Mouse (Mus musculus): ENCODE measurements around the gene Sfxn4.
"Not testable (repeated sequence)": the region's sequence is repeated elsewhere in the genome, so short reads cannot be mapped to it uniquely, and the experiment has no call there.

Sfxn4 gene

DNA sequence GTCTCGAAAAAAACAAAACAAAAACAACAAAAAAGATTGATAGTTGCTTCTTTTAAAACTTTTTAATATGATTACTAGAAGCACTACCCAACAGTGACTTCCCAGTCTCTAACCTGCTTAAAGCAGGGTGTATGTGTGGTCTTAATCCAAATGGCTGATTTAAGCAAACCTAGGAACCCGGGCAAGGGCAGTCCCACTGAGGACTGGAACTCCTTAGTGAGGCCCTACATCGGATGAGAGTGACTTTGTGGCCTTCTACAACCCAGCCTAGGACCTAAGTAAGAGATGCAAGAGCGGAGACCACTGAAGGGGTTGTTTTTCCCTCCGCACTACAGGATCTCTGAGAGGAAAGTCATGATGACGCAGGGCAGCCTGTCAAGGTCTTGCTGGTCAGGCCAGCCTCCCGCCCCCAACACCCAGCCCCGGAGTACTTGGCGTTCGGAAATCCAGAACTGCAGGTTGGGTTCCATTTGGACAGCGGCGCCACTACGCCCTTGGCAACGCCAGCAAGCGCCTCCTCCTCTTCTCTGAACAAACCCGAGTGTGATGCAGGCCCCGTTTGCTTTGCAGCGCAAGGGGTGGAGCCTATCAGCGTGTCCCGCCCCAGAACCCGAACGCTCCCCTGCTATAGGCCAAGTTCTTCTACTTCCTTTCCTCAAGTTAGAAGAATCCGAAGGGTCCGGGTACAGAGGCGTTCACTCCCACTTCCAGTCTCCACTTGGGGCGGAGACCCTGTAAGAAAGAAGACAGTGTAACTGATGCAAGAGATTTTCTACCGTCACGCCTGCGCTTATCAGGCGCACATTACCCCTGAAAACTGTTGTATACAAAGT, at the start of gene Sfxn4:
Gene Sfxn4 (minus strand): TSS at position 612 of the 833 bp plus-strand sequence.
- DNase-seq (ENCODE audit: low spot score), result peak; percentile 84

DNA sequence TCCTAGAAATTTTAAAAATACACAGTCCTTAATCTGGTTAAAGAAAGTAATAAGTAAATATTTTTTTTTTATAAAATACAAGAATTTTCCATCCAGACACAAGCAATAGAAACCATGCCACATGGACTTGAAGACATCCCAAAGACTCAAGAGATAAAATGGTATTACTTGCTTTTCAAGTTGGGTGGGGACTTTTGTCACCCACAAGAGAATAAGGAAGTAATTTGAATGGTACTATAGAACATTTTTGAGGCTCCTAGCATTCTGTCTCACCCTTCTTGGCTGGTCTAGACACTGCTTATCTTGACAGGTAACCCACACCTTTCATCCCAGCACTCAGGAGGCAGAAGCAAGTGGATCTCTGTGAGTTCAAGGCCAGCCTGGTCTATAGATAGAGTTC, 49.0 kb upstream of the Sfxn4 start:
- DNase-seq (ENCODE audit: low spot score), result no peak

DNA sequence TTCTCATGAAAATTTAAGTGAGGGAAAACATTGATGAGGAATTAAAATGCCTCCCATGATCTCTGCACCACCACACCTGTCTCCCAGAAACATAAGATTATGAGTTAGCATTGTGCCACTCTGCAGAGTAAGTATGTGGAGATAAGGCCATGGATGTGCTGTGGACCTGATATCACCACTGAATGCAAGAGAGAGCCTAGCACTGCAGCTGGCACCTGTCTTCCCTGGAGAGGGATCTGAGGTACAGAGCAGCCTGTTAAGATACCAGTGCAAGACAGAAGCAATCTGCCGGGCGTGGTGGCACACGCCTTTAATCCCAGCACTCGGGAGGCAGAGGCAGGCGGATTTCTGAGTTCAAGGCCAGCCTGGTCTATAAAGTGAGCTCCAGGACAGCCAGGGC, 44.2 kb upstream of the Sfxn4 start:
- no peak for DNase-seq (ENCODE audit: low spot score)

DNA sequence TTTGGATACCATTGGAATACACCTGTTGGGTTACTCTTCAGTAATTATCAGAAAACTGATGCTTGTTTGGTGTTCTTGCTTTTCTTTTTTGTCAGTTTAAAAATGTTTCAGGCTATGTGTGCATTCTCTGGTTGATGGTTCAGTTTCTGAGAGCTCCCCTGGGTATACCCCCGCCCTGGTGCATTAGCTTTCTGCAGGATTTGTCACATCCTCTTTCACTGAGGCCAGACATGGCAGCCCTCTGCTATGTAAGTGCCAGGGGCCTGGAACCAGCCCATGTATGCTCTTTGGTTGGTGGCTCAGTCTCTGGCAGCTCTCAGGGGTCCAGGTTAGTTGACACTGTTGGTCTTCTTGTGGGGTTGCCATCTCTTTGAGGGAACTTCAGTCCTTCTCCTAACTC, 42.7 kb upstream of the Sfxn4 start:
- DNase-seq (ENCODE audit: low spot score), result no peak

DNA sequence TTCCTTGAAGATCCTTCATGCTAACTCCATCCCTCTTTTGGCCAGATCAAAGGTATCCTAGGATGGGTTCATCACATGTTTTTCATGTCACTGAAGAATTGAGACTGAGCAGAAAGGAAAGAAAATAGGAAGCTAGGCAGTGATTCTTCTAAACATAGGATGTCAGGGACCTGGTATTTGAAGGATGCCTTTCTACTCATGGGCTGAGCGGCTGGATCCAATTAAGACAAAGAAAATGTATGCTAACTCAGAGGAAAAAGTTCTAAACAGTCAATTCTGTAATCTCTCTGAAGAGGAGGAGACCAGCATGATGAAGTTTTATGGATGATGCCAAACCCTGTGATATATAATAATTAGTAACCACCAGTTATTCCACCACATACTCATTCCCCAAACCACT, 41.9 kb upstream of the Sfxn4 start:
- DNase-seq (ENCODE audit: low spot score), result no peak

GRCm38 (mm10) chr19:60895251-60895880, 34.1 kb upstream of the Sfxn4 start:
- DNase-seq (ENCODE audit: low spot score), result no peak

DNA sequence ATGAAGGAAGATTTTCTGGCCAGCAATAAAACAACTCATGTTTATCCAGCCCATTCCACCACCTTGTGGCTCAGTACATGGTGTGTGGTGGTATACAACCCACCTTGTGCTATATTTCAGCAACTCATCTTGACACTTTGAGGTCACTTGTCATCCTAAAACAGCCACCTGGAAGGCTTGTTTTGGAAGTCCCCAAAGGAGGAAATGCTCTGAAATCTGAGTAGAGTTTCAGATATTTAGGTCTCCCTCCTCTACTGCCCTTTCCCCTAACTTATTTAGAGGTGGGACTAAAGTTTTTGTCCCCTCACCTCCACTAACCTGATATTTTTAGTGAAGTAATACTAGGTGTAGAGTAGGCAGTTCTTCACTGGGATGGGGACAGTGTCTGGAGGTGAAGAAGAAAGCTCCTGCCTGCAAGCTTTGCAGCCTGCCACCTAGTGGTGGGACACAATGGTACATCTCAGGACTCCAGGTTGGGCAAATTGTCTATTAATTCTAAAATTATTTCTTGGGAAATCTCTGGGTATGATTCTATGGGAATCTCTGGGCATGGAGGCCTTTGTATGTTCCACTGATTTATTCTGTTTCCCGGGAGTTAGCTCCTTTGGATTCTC, 30.8 kb upstream of the Sfxn4 start:
- DNase-seq (ENCODE audit: low spot score), result peak; percentile 61

DNA sequence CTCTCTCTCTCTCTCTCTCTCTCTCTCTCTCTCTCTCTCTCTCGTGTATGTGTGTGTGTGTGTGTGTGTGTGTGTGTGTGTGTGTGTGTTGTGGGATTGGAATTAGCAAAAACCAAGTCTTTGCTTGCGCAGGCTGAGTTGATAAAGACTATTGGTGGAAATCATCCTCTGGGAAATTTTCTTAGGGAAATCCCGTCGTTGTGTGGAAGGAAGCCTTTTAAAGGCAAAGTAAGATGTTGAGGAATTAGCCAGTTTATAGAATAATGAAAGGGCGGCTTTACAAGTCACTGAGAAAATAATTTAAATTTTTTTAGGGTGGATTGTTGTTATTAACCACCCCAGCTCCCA, 29.8 kb upstream of the Sfxn4 start:
- no peak for DNase-seq (ENCODE audit: low spot score)

DNA sequence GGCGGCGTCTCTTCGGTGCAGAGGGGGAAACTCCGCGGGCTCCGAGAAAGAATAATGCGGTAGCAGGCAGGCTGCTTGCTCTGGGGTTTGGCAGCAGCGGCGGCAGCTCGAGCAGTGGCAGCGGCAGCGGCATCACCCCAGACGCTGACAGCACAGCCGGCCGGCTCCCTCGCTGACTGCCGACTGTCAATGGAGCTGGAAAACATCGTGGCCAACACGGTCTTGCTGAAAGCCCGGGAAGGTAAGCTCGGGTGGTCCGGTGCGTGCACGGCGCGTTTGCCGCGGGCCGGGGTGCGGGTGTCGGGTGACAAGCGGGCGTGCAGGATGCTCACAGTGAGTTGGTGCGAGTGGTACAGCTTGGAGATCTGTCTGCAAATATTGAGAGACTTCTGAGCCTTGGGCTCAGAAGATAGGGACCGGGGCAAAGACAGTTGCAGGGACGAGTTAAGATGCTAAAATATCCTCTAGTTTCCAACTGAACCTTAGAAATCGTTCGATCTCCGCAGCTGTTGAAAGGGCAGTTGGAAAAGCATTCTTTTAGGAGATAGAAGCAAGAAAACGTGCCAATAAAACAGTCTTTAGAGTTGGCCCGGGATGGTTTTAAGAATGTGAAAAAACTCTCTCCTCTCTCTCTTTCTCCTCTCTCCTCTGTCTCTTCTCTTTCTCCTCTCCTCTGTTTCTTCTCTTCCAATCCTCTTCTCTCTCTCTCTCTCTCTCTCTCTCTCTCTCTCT, 29.3 kb upstream of the Sfxn4 start:
- no peak for DNase-seq (ENCODE audit: low spot score)

GRCm38 (mm10) chr19:60889714-60890315, 28.5 kb upstream of the Sfxn4 start, which contains the start of gene Grk5:
Grk5 (plus strand) TSS chr19:60889749.
- peak; percentile 86 for DNase-seq (ENCODE audit: low spot score)

DNA sequence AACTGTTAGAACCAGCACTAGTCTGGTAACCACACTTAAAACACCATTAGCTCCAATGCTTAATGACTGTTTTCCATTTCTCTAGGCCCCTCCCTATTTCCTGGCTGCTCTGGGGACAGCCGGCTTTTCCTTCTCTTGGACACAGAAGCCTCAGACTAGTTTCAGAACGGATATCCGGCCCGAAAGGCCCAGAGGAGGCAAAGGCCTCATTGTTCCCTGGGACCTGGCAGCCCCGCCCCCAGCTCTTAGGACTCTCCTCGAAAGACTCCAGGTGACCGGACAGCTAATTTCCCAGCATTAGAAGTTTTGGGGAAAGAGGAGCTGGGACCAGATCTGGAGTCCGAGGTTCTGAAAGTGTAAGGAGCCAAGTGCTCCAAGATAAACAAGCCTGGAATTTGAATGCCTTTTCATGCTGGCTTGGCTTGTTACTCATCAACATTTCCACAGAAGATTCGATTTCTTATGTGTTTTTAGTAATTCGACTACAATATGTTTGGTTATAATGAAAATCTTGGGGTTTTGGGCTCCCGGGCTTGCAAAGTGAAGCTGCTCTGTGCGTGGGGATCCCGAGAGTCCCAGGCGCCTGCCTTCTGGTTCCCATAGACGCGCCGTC, 27.9 kb upstream of the Sfxn4 start:
- peak; percentile 11 for DNase-seq (ENCODE audit: low spot score)

- DNase-seq (ENCODE audit: low spot score), result no peak
These were observed 26.4 kb upstream of the Sfxn4 start for GRCm38 (mm10) chr19:60887637-60888036.

DNA sequence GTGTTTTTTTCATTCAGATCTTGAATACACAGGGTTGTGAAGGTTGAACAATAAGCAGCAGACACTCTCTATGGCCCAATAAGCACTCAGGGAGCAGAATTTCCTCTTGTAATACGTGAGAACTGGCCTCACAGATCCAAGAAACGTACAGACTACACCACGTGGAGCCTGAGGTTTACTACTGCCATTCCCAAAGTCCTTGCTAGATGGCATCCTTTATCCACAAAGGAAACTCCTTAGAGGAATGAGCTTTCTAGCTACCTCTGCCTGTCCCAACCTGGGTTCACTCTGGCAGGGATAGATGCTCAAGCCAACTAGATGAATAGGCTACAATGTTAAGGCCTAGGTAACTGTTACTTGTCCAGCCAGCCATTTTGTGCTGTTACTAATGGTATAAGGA, 21.9 kb upstream of the Sfxn4 start:
- no peak for DNase-seq (ENCODE audit: low spot score)

- peak; percentile 99 for DNase-seq (ENCODE audit: low spot score)
These were observed 12.9 kb upstream of the Sfxn4 start, which contains the start of gene Prdx3 for GRCm38 (mm10) chr19:60874064-60874694. Prdx3 (minus strand) TSS chr19:60874556.

- peak; percentile 17 for DNase-seq (ENCODE audit: low spot score)
These were observed 12.2 kb upstream of the Sfxn4 start for GRCm38 (mm10) chr19:60873501-60873900.

GRCm38 (mm10) chr19:60872272-60872671, 11.0 kb upstream of the Sfxn4 start:
- DNase-seq (ENCODE audit: low spot score), result no peak

GRCm38 (mm10) chr19:60871366-60871765, 10.1 kb upstream of the Sfxn4 start:
- no peak for DNase-seq (ENCODE audit: low spot score)

DNA sequence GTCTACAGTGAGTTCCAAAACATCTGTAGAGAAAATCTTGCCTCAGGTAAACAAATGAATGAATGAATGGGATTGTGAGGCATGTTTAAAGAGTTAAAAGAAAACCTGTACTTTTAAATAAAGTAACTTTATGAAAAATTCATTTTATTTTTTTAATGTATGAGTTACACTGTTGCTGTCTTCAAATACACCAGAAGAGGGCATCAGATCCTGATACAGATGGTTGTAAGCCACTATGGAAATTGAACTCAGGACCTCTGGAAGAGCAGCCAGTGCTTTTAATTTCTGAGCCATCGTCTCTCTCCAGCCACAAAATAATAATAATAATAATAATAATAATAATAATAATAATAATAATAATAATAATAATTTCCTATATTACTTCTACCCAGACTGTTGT, 9.2 kb upstream of the Sfxn4 start:
- no peak for DNase-seq (ENCODE audit: low spot score)

DNA sequence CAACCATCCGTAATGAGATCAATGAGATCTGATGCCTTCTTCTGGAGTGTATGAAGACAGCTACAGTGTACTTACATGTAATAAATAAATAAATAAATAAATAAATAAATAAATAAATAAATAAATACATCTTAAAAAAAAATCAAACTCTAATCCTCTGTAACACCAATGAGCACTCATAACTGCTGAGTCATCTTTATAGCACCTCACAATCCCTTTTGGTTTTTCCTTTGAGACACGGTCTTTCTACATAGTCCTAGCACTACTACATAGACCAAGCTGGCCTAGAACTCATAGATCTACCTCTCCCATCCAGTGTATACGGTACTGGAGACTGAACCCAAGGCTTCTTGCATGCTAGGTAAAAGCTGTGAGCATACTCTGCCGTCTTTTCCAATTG, 4.9 kb upstream of the Sfxn4 start:
- not testable (repeated sequence) for DNase-seq (ENCODE audit: low spot score)

DNA sequence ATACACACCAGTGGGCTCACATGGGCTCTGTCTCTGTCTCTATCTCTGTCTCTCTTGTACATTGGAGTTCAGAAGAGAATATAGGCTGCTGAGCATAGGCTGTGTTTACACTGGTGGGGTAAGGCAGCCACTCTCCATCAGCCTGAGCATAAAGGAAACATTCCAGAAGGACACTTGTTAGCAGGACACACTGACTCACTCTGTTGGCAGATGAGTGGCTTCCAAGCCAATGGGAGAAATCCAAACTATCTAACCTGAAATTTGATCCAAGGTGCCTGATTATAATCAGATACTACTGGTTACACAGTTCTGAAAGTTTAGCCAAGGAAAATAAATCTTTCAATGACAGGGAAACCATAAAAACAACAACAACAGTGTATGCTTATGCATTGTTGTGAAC, 15.5 kb downstream of the Sfxn4 start:
- DNase-seq (ENCODE audit: low spot score), result no peak

DNA sequence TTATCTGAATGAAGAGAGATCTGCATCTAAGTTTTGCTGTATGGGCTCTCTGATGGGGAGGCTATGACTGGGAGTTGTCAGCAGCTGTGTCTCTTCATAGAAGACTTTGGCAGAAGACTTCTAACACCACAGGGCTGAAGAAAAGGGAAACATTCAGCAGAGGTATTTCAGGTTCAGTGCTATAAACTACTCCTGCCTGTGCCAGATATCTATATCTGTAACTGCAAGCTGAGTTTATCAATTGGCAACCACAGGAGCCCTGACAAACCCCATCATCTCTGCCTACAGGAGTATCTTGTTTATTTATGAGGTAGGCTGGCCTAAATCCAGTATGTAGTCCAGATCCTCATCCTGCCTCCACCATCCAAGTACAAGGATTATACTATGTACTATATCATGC, 18.0 kb downstream of the Sfxn4 start:
- peak; percentile 2 for DNase-seq (ENCODE audit: low spot score)
